Mouse (Mus musculus) forebrain, embryonic 15.5 days (tissue): Measurements from ENCODE around the gene Tha1. TPM values are rescaled to one million over a fixed set of nuclear protein-coding genes. Genes with fewer than 3 reads are reported as not detected.

Experiments
- ATAC-seq: fragments of 200-750 bp; cut with Nextera tagmentation; replicated peaks from 2 replicates; pipeline ENCODE4 v1.8.0; 2017; ENCODE audit warnings: mild to moderate bottlenecking, moderate TSS enrichment, moderate library complexity
- H3K27ac ChIP-seq: fragments of 300-500 bp; sonication (generic); replicated peaks from 2 replicates; pipeline ENCODE4 v1.5.1; 2015; ENCODE audit warnings: mild to moderate bottlenecking, inconsistent platforms
- H3K27me3 ChIP-seq: fragments of 300-500 bp; sonication (generic); 2 replicates; pipeline ENCODE4 v1.6.1; 2015; ENCODE audit warnings: inconsistent platforms
- H3K36me3 ChIP-seq: fragments of 300-500 bp; sonication (generic); 2 replicates; pipeline ENCODE4 v1.6.1; 2015; ENCODE audit warnings: mild to moderate bottlenecking, inconsistent platforms
- H3K4me1 ChIP-seq: fragments of 300-500 bp; sonication (generic); 2 replicates; pipeline ENCODE4 v1.6.1; 2015; ENCODE audit warnings: inconsistent platforms
- H3K4me2 ChIP-seq: fragments of 300-500 bp; sonication (generic); replicated peaks from 2 replicates; pipeline ENCODE4 v1.6.1; 2015; ENCODE audit warnings: mild to moderate bottlenecking, inconsistent platforms
- H3K4me3 ChIP-seq: fragments of 300-500 bp; sonication (generic); 2 replicates; pipeline ENCODE4 v1.5.1; 2015; ENCODE audit warnings: mild to moderate bottlenecking, inconsistent platforms
- H3K9ac ChIP-seq: fragments of 300-500 bp; sonication (generic); replicated peaks from 2 replicates; pipeline ENCODE4 v1.6.1; 2015; ENCODE audit warnings: mild to moderate bottlenecking, inconsistent platforms
- H3K9me3 ChIP-seq: fragments of 300-500 bp; sonication (generic); 2 replicates; pipeline ENCODE4 v1.6.1; 2016; ENCODE audit warnings: inconsistent platforms
- WGBS: fragments of 180-500 bp; shearing (Covaris S2); methylation state at CpG from one replicate; pipeline ENCODE4 v1.1.7; 2015; ENCODE audit warnings: mixed read lengths; 5-methylcytosine and 5-hydroxymethylcytosine counted together
- polyA plus RNA-seq: library from polyadenylated mRNA; unstranded; fragments of >200 nt; fragmentation: Nextera tagmentation; extraction: Ambion mirVana; gene quantifications from 2 replicates; pipeline ENCODE4 v1.2.1, GENCODE M21; 2015

Gene Tha1
- polyA plus RNA-seq, 1 experiment from 2014 or later, result 3.6 TPM

DNA sequence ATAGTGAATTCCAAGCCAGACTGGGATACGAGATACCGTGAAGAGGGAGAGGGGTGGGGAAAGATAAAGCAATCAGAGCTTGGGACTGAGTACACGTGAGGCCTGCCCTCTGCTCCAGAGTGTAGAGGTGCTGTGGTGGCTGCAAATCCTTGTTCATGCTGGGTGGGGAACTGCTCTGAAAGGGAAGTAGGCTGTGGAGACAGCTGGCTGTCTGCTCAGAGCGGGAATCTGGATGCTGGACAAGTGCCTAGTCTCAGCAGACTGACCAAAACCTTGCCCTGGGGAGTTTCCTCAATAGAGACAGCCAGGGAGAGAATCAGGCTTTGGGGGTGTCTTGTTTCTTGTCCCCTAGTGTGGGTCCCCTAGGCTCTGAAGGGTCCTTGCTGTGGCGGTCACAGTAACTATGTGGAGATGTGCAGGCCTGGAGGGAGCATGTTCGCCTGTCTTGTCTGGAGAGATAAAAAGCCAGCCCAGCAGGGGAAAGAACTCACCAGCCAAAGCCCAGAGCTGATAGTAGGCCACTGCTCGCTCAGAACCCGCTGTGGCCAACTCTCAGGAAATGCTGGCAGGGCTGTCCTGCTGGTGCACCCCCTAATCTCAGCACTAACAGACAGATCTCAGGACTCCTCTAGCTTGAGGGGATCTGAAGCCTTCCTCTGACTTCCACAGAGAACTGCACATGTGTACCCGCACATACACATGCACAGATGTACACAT, 44.2 kb downstream of the Tha1 start:
- Histone ChIP-seq H3K27me3 (no peaks in the 10 kb centered on the region), H3K4me2 (no peak overlapping the region), H3K4me1 (peaks cover 55% of the 10 kb centered on the region), H3K4me3 (no peak overlapping the region), H3K9ac (no peak overlapping the region), H3K9me3 (no peaks in the 10 kb centered on the region), H3K27ac (no peak overlapping the region; the same call in 1 of the 2 replicates), H3K36me3 (no peaks in the 10 kb centered on the region)
- ATAC-seq, result no peak
- 60% methylated on average over 9 of the region's 9 CpGs for WGBS

DNA sequence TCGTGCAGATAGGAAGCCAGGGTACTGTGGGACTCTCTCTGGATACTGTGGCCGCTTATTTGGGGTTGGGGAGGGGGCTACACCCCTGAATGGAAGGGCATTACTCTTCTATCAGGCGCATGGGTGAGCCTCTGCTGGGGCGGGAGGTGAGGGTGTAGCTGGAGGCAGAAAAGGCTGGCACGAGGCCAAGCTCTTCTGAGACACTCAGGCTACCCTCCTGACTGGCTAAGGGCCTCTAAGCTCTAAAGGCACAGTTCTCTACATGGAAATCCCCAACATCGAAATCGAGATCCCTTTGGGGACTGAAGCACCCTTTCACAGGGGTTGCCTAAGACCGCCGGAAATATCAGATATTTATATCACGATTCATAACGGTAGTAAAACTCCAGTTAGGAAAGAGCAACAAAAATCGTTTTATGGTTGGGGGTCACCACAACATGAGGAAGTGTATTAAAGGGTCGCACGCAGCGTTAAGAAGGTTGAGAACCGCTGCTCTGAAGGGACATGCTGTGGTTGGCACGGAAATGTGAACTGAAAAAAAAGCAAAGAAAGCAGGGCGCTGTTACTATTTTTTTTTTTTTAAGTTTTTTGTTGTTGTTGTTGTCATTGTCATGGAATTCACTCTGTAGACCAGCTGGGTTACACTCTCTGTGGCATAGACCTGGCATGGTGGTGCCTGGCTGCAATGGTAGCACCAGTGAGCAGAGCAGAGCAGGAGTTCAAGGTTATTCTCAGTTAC, 45.0 kb downstream of the Tha1 start:
- Histone ChIP-seq H3K9ac (no peak overlapping the region), H3K4me3 (no peak overlapping the region), H3K9me3 (no peaks in the 10 kb centered on the region), H3K4me2 (no peak overlapping the region), H3K27me3 (no peaks in the 10 kb centered on the region), H3K27ac (no peak overlapping the region), H3K4me1 (peaks cover 58% of the 10 kb centered on the region), H3K36me3 (no peaks in the 10 kb centered on the region)
- 72% methylated on average over 18 of the region's 18 CpGs for WGBS
- ATAC-seq, result no peak

DNA sequence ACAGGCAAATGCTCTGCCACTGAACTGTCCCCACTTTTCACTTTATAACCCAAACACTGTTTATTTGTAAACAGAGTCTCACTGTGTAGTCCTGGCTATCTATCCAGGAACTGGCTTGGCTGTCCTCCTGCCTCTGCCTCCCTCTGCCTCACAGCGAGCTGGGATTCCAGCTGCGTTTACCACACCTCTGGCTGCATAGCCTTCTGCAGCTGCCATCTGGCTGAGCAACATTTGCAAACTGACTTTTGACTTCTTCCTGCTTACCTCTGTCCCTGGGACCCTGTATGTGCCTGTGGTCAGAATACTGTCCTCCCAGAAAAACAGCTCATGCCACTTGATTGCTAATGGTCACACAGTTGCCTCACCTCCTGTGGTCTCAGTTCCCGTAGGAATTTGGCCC, 45.9 kb downstream of the Tha1 start:
- Histone ChIP-seq H3K4me3 (no peak overlapping the region), H3K36me3 (no peaks in the 10 kb centered on the region), H3K27ac (no peak overlapping the region), H3K4me2 (no peak overlapping the region), H3K9me3 (no peaks in the 10 kb centered on the region), H3K27me3 (no peaks in the 10 kb centered on the region), H3K9ac (no peak overlapping the region), H3K4me1 (peaks cover 57% of the 10 kb centered on the region)
- no peak for ATAC-seq
- WGBS, result 76% methylated on average over 3 of the region's 3 CpGs

DNA sequence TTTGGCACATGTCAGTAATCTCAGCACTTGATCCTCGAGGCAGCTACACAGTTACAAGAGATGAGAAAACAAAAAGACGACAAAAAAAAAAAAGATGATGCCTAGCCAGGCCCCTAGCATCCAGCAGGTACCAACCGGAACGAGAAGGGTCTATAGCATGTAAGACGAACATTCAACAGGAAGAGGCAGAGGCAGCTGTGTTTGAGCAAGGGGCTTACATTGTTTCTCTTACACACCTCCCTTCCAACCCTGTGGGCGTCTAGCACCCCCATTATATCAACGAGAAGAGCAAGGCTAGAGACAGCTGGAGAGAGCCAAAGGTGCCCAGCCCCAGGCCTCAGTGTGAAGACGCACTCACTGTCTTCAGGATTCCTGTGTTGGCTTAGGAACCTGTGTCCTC, 46.4 kb downstream of the Tha1 start:
- Histone ChIP-seq H3K9ac (no peak overlapping the region), H3K9me3 (no peaks in the 10 kb centered on the region), H3K27ac (no peak overlapping the region), H3K4me3 (no peak overlapping the region), H3K4me2 (no peak overlapping the region; the same call in 1 of the 2 replicates), H3K4me1 (peaks cover 52% of the 10 kb centered on the region), H3K36me3 (no peaks in the 10 kb centered on the region), H3K27me3 (no peaks in the 10 kb centered on the region)
- ATAC-seq, result no peak
- 58% methylated on average over 8 of the region's 8 CpGs for WGBS

DNA sequence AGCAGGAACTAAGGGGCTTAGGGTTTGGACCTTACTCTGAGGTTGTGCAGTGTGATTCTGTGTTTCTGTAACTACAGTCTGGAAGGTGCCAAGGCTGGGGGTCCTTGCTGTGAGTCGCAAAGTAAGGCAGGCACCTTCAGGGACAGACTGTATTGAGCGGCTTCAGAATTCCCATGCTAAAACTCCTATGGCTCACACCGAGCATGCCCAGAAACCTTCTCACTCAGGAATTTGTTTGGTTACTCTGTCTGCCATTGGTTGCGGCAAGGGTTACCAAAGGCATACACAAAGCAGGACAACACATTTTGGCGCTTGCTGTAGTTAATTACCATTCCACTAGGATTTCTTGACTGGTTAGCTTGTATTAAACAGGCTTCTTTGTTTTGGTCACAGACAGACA, 47.1 kb downstream of the Tha1 start:
- 1% methylated on average over 5 of the region's 5 CpGs for WGBS
- Histone ChIP-seq H3K4me1 (peaks cover 52% of the 10 kb centered on the region), H3K9me3 (no peaks in the 10 kb centered on the region), H3K36me3 (no peaks in the 10 kb centered on the region), H3K4me2 (peak overlapping the region; percentile 85), H3K9ac (peak overlapping the region; percentile 52), H3K27me3 (no peaks in the 10 kb centered on the region), H3K27ac (peak overlapping the region; percentile 64), H3K4me3 (peak overlapping the region; percentile 48)
- 0 out of 2 replicates have a peak, but pooled peaks have one; percentile 27 for ATAC-seq

DNA sequence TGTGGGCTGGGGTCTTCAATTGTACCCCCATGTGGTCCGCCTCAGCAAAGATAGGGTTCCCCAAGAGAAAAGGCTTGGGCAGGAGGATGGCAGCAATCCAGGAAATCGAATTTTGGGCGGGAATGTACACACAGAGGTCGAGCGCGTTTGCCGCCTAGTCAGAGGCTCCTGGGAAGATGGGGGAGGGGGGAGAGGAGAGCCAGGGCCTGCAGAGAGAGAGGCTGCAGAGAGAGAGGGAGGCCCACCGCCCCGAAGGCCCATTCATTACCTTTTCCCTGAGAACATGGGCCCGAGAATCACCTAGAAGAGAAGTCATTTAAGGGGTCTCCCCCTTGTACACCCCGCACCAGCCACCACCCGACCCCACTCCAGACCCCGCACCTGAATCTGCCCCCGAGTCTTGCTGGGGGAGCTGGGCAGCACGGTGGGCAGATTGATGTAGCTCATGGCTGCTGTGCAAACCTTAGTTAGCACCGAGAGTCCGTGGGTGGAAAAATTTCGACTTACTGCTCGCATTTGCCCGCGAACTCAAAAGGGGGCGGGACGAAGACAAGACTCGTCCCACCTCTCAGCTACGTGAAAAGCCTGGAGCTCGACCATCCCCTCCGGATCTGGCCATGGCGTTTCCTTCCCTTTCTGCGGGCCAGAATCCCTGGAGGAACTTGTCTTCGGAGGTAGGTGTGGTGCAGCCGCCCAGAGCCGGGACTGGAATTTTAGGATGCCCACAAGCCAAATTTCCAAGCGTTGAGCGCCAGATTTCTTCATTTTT, 47.8 kb downstream of the Tha1 start, which contains the start of the genes Afmid and Tk1:
TSS of gene Afmid (plus strand) at position 592 of the 769 bp plus-strand sequence.
TSS of gene Tk1 (minus strand) at position 760 of the 769 bp plus-strand sequence.
- no peaks in the 10 kb centered on the region for H3K9me3 ChIP-seq
- H3K27me3 ChIP-seq, result no peaks in the 10 kb centered on the region
- H3K9ac ChIP-seq, result peak within 1 kb of the TSS; percentile 52
- peak within 1 kb of the TSS; percentile 85 for H3K4me2 ChIP-seq
- H3K4me1 ChIP-seq, result peaks cover 52% of the 10 kb centered on the region
- H3K36me3 ChIP-seq, result no peaks in the 10 kb centered on the region
- peak within 1 kb of the TSS; percentile 48 for H3K4me3 ChIP-seq
- ATAC-seq, result peak; percentile 55
- H3K27ac ChIP-seq, result peak within 1 kb of the TSS; percentile 64
- under 1% methylated on average over 34 of the region's 34 CpGs for WGBS

DNA sequence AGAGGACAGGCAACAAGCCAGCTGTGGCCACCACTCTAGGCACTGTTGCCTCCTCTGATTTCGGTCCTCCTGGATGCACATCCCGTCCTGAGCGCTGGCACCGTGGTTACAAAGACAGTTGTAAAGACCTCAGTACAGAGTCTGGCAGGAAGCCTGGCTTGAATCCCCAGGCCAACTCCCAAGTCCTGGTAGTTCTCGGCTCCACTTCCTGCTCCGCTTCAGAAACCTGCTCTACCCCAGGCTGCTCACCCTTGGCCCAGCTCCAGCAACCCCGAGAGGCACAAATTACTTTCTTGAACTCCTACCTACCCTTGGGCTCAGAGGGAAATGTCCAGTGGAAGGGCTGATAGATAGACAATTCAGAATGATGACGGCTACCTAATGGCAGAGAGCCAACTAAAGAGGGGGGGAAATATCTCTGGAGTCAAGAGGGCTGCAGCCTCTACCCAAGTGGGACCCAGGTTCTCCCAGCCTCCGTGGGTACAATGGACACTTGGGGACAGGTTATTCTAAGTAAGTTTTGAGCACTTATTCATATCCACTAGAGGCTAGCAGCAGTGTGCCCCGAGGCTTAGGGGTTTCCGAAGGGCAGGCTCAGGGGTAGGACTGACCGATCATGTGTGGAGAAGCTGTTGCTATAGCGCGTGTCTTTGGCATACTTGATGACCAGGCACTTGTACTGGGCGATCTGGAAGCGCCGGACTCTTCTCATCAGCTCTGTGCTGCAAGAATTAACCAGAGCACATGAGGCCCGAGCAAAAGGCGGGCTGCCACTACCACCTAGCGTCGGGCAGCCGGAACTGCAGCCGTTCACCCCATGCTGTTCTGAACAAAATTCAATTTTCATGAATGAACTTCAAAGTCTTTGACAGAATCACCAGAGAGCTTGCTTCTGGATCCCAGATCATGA, 49.0 kb downstream of the Tha1 start:
- H3K9me3 ChIP-seq, result no peaks in the 10 kb centered on the region
- peak overlapping the region; percentile 64; the same call in 1 of the 2 replicates for H3K27ac ChIP-seq
- H3K4me1 ChIP-seq, result peaks cover 54% of the 10 kb centered on the region
- H3K27me3 ChIP-seq, result no peaks in the 10 kb centered on the region
- H3K4me3 ChIP-seq, result peak overlapping the region; percentile 48
- 8% methylated on average over 23 of the region's 23 CpGs for WGBS
- H3K36me3 ChIP-seq, result no peaks in the 10 kb centered on the region
- peak; percentile 73 for ATAC-seq
- H3K9ac ChIP-seq, result peak overlapping the region; percentile 52
- H3K4me2 ChIP-seq, result peak overlapping the region; percentile 85

DNA sequence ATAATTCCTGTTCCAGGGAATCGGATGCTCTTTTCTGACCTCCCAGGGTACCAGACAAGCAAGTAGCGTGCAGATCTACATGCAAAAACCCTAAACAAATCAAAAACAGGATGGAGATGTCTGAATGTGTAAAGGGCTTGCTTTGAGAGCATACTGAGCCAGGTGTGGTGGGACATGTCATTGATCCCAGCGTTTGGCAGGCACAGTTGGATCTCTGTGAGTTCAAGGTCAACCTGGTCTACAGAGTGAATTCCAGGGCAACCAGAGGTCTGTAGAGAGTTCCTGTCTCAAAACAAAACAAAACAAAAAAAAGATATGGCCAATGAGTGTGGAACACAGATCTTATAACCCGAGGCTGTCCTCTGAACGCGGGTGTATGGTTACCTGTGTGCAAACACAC, 49.9 kb downstream of the Tha1 start:
- ATAC-seq, result no peak
- no peak overlapping the region for H3K27ac ChIP-seq
- no peak overlapping the region for H3K4me2 ChIP-seq
- H3K9ac ChIP-seq, result no peak overlapping the region
- 92% methylated on average over 6 of the region's 6 CpGs for WGBS
- H3K27me3 ChIP-seq, result no peaks in the 10 kb centered on the region
- no peaks in the 10 kb centered on the region for H3K9me3 ChIP-seq
- peaks cover 51% of the 10 kb centered on the region for H3K4me1 ChIP-seq
- H3K36me3 ChIP-seq, result no peaks in the 10 kb centered on the region
- no peak overlapping the region for H3K4me3 ChIP-seq

DNA sequence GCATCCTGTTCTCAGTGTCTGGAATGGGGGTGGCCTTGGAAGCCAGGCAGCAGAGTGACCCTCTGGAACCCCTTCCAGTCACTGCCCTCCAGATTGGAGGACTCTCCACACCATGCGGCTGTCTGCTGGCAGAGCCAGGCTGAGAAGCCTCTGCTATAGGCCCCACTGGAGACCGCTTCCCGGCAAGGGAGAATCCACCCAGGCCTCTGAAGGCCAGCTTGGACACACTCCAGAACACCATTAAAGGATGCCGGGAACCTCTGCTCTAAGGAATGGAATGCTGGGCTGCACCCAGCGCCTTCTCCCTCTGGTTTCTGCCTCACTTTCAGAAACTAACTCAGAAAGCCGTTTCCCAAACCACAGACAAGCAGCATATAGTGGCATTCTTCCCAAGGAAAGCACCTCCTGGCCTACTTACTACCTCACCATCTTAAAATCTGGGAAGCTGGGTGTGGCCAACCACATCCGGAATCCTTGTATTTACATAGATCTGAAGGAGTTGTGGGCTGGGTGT, 50.5 kb downstream of the Tha1 start:
- 71% methylated on average over 7 of the region's 7 CpGs for WGBS
- Histone ChIP-seq H3K4me1 (peaks cover 45% of the 10 kb centered on the region), H3K27me3 (no peaks in the 10 kb centered on the region), H3K27ac (no peak overlapping the region), H3K9me3 (no peaks in the 10 kb centered on the region), H3K4me3 (no peak overlapping the region), H3K36me3 (no peaks in the 10 kb centered on the region), H3K9ac (no peak overlapping the region), H3K4me2 (no peak overlapping the region)
- ATAC-seq, result no peak

DNA sequence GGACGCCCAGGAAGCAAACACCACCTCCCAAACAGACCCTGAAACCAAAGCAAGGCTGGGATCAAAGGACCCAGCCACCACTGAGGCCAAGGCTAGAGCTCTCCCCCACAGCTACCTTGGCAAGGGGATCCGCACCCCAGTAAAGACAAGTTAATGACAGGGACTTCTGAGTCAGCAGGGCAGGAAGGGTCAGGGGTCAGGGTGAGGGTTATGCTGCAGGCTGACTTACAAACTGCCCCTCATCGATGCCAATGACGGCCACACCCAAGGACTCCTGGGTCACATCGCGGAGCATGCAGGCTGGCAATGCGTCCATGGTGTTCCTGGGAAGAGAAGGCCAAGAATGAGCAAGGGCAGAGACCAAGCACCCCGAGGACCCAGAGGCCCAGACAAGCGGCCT, 51.4 kb downstream of the Tha1 start:
- Histone ChIP-seq H3K27me3 (no peaks in the 10 kb centered on the region), H3K27ac (no peak overlapping the region), H3K9me3 (no peaks in the 10 kb centered on the region), H3K4me2 (no peak overlapping the region), H3K9ac (no peak overlapping the region), H3K4me1 (peaks cover 37% of the 10 kb centered on the region), H3K4me3 (no peak overlapping the region), H3K36me3 (no peaks in the 10 kb centered on the region; the same call in 1 of the 2 replicates)
- no peak for ATAC-seq
- WGBS, result 92% methylated on average over 9 of the region's 9 CpGs

DNA sequence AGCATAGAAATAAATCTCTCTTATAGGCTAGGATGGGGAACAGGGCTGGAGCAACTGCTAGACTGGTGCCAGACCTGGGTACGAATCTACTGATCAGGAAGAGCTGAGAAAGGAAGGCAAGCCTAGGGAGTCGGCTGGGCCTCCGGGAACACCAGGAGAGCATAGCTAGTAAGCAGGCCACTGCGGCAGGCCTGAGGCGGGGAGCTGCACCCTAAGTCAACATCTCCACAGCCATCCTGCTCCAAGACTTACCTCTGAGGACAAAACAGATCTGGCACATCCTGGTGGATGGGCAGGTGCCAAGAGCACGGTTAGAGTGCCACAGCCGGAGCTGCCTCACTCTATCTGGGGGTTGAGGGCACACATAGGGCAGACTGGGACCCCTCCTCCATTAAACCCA, 53.1 kb downstream of the Tha1 start:
- Histone ChIP-seq H3K9me3 (no peaks in the 10 kb centered on the region), H3K27me3 (no peaks in the 10 kb centered on the region), H3K27ac (no peak overlapping the region), H3K4me2 (no peak overlapping the region), H3K36me3 (peaks cover 3% of the 10 kb centered on the region; the same call in 1 of the 2 replicates), H3K9ac (no peak overlapping the region), H3K4me3 (no peak overlapping the region), H3K4me1 (peaks cover 20% of the 10 kb centered on the region)
- 93% methylated on average over 7 of the region's 7 CpGs for WGBS
- ATAC-seq, result no peak
